8 mouse cellular contexts compared by ENCODE assay signal in the genomic region with DNA sequence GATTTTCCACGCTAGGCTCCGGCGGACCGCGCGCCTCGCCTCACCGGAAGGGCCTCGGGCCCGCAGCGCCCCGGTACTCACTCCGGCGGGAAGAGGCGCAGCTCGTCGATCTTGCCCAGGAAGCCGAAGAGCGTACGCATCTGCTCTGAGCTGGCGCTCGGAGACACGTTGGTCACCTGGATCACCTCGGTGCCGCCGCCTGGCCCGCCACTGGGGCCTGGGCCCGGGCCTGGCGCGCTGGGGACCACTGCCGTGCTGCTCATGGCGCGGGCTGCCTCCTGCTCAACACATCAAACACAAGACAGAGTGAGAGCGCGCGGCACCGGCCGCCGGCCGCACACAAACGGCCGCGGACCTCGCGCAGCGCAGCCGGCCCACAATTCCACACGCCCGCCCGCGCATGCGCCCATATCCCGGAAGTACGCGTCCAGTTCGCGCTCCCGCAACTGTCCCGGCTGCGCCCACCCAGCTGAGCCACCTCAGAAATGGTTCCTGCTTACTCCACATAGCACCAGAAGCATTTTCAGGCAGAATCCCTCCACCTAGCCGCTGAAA. TPM values are rescaled to one million over a fixed set of nuclear protein-coding genes. Genes with fewer than 3 reads are reported as not detected.
DNase-seq lines count a peak whose midpoint lies in the region; ATAC-seq lines count a peak whose summit lies in the region.

No protein-coding gene starts in this region.

- H3K36me3 ChIP-seq in hindbrain, embryonic 13.5 days = 0 out of 2 replicates have a peak, but pooled peaks cover 5% of the 10 kb centered on the region

- peak overlapping the region; percentile 97 for H3K9ac ChIP-seq in hindbrain, embryonic 13.5 days

- H3K4me2 ChIP-seq in hindbrain, embryonic 13.5 days = peak overlapping the region; percentile 79

- peak overlapping the region; percentile 95 for H3K4me3 ChIP-seq in hindbrain, embryonic 13.5 days

- H3K27me3 ChIP-seq in hindbrain, embryonic 13.5 days = no peaks in the 10 kb centered on the region

- peaks cover 32% of the 10 kb centered on the region for H3K4me1 ChIP-seq in hindbrain, embryonic 13.5 days (replicated peaks)

- ATAC-seq in hindbrain, embryonic 13.5 days (ENCODE audit: low FRiP score) = peak; percentile 95

- under 1% methylated on average over 61 of the region's 61 CpGs for WGBS in hindbrain, embryonic 13.5 days

- no peaks in the 10 kb centered on the region for H3K9me3 ChIP-seq in hindbrain, embryonic 13.5 days

- H3K27ac ChIP-seq in hindbrain, embryonic 13.5 days = peak overlapping the region; percentile 95

- DNase-seq in R1 (ENCODE audit: low read depth, low spot score) = peak; percentile 92
- DNase-seq in cerebellum, postnatal 14 days = peak; percentile 93 to 95
- peak; percentile 78 to 85 for DNase-seq in frontal cortex, postnatal 14 days (ENCODE audit: low spot score in 2 of 2)
- peak; percentile 83 for DNase-seq in layer of hippocampus, postnatal 25 days (ENCODE audit: extremely low spot score in 1 of 2, low spot score in 1 of 2)
- DNase-seq in lung, postnatal 14 days = peak; percentile 93
- DNase-seq in ovary, postnatal 36 days (ENCODE audit: low spot score) = peak; percentile 88
- DNase-seq in thymus, postnatal 14 days = peak; percentile 91

RNA-seq across cellular contexts. Expression of a gene that starts 5.0 kb away (rescaled TPM):
- polyA plus RNA-seq in hindbrain, embryonic 13.5 days (2015; fragmentation: Nextera tagmentation; extraction: Ambion mirVana) = 294 and 296 TPM in 2 replicates
- total RNA-seq in layer of hippocampus, postnatal 25 days (2021) = 100 to 1,000 TPM; 128 to 183 TPM

RNA-seq across cellular contexts. Expression of a gene that starts 5.0 kb away (rescaled TPM):
- polyA plus RNA-seq in hindbrain, embryonic 13.5 days (2015; fragmentation: Nextera tagmentation; extraction: Ambion mirVana) = 55.2 and 55.3 TPM in 2 replicates
- total RNA-seq in layer of hippocampus, postnatal 25 days (2021) = 10 to 100 TPM; 25.3 to 28.3 TPM

Comparison
In these comparisons a context has a peak if more than half of its experiments do, and no peak if none do; other contexts are left out.
1. Peak in every context shown above with its lines: DNase-seq, ATAC-seq, H3K4me3 ChIP-seq and H3K27ac ChIP-seq.